Mouse (Mus musculus): Measurements from ENCODE around the gene Gm5741.

DNA sequence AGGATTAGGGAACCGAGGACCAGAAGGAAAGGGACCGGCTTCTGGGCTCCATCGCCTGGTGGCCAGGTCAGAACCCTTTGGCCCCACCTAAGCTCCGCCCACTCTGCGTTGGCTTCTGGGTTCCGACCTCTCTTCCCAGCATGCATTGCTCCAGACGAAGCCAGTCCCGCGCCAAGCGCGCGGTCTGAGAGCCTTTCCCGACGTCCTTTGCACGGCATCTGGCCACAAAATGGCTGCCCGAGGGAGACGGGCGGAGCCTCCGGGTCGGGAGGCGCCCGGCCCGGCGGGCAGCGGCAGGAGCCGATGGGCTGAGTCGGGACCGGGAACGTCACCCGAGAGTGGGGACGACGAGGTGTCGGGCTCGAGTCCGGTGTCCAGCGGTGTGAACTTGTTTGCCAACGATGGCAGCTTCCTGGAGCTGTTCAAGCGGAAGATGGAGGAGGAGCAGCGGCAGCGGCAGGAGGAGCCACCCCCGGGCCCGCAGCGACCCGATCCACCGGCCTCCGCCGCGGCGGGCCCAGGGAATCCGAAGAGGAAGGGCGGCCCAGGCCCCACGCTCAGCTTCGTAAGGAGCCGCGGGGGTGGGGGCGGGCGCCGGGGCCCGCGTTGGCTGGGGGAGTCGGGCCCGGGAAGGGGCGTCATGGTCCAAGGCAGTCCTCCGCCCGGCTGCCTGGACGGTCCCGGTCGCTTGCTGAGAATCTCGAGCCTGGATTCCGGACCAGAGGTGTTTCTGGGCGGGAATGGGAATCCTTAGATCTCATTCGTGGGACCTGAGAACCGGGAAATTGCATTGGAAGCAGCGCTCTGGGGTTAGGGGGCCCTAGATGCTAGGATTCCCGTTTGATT is 40.9 kb downstream of the Gm5741 start, which contains the start of gene Trir:
- TF ChIP-seq CTCF (IDR thresholded peaks at IDR 0.05; ENCODE audit: insufficient read depth, low read depth, low read length) (peak; percentile 22; the same call in 1 of the 2 replicates), POLR2A (IDR thresholded peaks at IDR 0.05; ENCODE audit: insufficient read depth, low read depth, low read length) (peak; percentile 97)

Data from olfactory bulb, adult 2 months (tissue).